Mouse (Mus musculus): Measurements from ENCODE around the gene Deup1.

- no peak for TF ChIP-seq CTCF (IDR thresholded peaks at IDR 0.05; ENCODE audit: low read depth)
- no peak for TF ChIP-seq EP300 (IDR thresholded peaks at IDR 0.05; ENCODE audit: low read depth)
Observed at GRCm38 (mm10) chr9:15536861-15537426, 90.8 kb downstream of the Deup1 start.
